Mouse (Mus musculus) lung, postnatal 36 days (tissue): Measurements from ENCODE around the gene Cfap45.
A peak's percentile ranks its signal among the peaks of the same experiment; 100 is the strongest.

Experiments used
- DNase-seq: peaks from one replicate; pipeline ENCODE4 v3.0.0; 2022; ENCODE audit warnings: mixed read lengths

The Cfap45 gene

DNA sequence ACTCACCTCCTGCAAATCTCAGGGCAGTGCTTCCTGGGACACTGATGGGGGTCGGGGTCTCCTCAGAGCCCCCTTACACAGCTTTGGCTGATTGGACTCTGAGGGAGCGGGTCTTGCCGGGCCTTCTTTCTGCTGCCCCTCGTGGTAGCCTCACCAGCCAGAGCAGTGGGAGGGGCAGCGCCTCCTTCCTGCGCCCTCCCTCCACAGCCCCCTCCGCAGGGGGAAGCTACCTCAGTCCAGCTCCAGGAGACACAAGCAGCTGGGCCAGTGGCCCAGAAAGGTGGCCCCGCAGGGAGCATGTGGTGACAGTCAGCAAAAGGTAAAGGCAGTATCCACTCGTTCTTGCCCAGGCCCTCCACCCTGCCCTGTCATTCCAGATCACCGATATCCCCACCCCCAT, 23.2 kb upstream of the Cfap45 start:
- no peak for DNase-seq

GRCm38 (mm10) chr1:172499765-172500441, 20.7 kb upstream of the Cfap45 start, which contains the start of gene Tagln2:
Tagln2 (plus strand) TSS chr1:172500047.
- peak; percentile 96 for DNase-seq

- peak; percentile 88 for DNase-seq
Measured at GRCm38 (mm10) chr1:172500451-172501370, 19.9 kb upstream of the Cfap45 start.

DNA sequence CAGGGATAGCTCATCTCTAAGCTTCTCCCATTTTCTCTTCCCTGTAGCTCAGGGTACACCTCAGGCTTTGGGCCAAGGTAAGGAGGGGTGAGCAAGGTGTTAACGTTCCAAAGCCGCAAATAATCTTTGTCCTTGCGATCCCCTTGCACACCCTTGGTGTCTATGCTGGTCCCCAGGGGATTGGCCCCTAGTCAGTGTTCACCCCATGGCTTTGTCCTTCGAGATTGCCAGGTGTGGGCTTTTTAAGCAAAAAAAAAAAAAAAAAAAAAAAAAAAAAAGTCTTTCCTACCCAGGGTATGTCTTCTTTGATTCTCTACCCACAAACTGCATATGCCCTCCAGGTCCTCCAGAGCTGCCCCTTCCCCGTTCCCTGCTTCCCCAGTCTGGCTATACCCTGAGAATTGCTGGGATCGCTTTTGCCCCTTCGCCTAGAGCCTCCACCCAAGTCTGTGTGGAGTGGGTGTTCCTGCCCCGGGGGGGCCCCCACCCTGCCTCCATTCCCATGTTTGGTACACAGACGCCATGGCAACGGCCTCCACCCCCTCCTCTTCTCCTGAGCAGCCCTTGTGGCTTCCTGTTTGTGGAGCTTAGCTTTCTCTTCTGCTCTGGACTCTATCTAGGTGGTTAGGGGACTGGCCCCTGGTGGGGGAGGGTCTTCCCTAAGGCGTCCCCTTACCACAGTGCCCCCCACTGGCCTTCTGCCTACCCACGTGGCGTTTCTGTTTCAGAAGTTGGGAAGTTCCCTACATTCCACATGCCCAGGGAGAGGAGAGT, 19.0 kb upstream of the Cfap45 start:
- peak; percentile 96 for DNase-seq

GRCm38 (mm10) chr1:172502145-172503110, 18.2 kb upstream of the Cfap45 start:
- DNase-seq, result peak; percentile 76

- peak; percentile 79 for DNase-seq
Measured at GRCm38 (mm10) chr1:172503111-172503997, 17.2 kb upstream of the Cfap45 start.

- DNase-seq, result no peak
Measured at GRCm38 (mm10) chr1:172504756-172505155, 15.8 kb upstream of the Cfap45 start.

DNA sequence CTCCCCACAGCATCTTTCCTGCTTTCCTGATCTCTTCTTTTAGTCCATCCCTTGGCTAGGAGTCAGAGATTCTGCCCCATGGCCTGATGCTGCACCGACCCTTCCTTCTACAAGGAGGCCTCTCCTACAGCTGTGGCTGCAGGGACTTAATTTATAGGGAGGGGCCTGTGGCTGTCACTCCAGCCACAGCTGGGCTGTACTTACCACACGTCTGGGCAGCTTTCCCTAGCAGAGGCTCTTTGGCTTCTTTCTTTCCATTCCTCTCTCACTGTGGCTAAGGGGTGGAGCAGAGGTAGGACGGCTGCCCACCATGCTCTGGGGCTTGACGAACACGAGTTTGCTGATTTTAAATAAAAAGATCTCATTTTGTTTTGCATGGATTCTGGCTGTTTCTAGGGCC, 13.6 kb upstream of the Cfap45 start:
- no peak for DNase-seq

GRCm38 (mm10) chr1:172507701-172508100, 12.9 kb upstream of the Cfap45 start:
- DNase-seq, result no peak

DNA sequence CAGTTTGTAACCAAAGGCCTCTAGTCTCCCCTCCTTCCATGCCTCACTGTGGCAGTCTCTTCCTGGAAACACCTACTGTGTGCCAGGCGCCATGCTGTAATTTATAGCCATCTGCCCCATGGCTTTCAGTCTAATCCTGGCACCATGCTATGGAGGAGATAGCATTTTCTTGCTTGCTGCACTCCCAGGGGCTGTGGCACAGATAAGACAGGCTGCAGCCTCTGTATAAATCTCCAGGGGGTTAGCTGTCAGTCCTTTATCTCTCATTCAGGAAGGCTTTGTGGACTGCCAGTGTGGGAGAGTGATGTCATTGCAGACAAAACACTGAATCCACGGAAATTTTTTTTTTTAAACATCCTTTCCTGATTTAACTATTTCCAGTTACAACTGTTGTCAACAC, 12.4 kb upstream of the Cfap45 start:
- no peak for DNase-seq

DNA sequence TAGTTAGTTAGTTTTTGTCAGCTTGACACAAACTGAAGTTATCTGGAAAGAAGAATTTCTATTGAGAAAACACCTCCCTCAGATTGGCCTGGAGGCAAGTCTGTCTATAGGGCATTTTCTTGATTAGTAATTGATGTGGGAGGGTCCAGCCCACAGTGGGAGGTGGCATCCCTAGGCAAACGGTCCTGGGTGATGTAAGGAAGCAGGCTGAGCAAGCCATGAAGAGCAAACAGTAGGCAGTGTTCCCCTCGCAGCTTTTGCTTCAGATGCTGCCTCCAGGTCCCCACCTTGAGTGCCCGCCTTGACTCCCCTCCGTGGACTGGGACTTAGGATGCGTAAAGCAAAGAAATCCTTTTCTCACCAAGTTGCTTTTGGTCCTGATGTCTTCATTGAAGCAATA, 11.4 kb upstream of the Cfap45 start:
- DNase-seq, result no peak

DNA sequence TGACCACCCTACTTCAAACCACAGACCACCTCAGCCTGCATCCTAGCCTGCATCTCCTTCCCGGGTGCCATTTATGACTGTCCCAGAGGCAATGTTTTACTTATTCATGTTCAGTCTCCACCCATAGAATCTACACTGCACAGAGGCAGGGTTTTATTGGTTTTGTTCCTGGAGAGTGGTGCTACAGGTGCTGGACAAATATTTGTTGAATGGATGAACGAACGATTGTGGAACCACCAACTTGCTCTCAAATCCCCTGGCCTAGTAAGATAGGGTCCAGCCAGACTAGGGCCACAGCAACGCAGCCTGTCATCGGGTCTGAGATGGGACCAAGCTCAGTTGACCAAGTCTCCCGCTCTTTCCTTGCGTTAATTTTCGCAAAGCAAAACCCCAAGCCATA, 10.6 kb upstream of the Cfap45 start:
- no peak for DNase-seq

DNA sequence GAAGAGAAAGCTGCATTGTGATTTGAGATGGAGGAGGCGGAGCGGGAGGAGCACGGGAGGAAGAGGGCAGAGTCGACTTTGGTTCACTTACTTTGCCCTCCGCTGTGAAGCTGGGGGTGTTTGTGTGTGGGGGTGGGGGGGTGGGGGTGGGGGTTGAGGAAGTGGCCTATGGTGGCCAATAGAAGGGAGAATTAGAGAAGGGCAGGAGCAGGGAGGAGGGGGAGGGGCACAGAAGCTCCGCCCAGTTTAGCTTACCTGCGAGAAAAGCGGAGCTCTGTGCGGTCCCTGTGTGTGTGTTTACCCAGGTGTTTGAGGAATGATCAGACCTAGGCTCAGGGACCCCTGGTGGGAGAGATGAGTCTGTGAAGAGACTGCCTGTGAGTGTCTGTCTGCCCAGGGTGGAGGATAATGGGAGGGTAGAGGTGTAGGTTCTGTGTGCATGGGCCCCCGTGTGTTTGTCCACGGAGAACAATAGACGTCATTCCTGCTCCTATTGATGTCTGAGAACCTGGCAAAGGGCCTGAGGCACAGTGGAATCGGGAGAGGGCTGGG, 10.1 kb upstream of the Cfap45 start:
- peak; percentile 79 for DNase-seq

DNA sequence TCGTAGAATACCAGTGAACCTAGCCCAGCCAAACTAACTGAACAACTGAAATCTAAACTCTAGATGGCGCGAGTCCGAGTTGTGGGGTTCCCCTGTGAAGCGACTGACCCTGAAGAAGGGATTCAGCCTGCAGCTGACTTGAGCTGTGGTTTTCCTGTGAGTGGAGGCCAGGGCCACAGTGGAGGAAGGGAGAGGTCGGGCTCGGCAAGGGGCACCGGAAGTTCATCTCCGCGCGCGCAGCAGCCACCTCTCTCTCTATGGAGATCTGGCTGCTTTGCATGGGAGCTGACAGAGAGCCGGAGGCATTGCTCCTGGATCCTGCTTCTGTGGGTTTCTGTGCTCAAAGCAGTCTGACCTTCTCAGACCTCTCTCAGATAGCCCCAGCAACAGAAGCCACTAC, 7.6 kb upstream of the Cfap45 start:
- DNase-seq, result peak; percentile 87

- peak; percentile 93 for DNase-seq
Measured at GRCm38 (mm10) chr1:172513525-172514212, 6.9 kb upstream of the Cfap45 start.

GRCm38 (mm10) chr1:172514213-172514529, 6.4 kb upstream of the Cfap45 start:
- DNase-seq, result no peak

DNA sequence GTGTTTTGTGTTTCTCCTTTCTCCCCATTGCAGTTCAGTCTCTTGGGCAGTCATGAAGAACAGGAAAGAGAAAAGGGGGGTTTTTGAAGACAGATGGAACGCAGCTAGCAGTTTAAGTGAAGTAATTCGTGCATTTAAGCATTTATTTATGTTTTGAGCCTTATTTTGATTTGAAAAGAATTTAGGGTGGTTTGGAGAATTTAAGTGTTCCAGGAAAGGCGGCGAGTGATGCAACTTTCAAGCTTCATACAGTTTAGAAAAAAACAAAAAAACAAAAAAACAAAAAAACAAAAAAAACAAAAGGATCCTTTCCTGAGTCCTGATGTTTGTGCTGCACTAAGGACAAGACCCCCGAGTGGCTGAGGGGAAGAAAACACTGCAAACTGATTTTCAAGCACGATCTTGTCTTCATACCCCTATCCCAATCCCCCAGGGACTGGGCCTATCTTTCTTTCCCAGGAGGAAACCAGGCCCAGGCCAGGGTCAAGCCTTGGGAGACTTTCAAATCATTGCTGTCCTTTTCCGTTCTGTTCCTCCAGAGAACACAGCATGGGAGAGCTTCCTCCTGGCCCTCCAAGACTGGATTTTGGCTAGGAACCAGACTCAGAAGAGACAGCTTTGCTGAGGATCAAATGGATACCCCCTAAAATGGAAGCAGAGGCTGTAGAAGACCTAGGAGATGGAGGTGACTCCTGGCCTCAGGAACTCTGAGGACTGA, 5.9 kb upstream of the Cfap45 start:
- no peak for DNase-seq

DNA sequence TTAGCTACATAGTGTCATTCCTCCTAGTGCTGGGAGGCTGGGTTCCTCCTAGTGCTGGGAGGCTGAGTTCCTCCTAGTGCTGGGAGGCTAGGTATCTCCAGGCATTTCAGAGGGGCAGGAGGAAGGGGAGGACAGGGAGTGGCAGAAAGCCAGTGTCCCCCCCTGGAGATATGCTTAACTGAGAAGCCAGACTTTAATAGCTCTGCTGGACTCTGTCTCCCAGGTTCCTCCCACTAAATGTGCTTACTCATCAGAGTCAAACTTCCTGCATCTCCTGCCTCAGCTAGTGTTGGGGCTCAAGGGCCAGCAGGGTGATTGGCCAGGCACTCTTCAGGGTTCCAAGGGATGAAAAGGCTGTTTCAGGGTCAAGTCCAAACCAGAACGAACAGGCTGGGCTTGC, 5.2 kb upstream of the Cfap45 start:
- no peak for DNase-seq

- no peak for DNase-seq
Measured at GRCm38 (mm10) chr1:172518013-172518412, 2.6 kb upstream of the Cfap45 start.

DNA sequence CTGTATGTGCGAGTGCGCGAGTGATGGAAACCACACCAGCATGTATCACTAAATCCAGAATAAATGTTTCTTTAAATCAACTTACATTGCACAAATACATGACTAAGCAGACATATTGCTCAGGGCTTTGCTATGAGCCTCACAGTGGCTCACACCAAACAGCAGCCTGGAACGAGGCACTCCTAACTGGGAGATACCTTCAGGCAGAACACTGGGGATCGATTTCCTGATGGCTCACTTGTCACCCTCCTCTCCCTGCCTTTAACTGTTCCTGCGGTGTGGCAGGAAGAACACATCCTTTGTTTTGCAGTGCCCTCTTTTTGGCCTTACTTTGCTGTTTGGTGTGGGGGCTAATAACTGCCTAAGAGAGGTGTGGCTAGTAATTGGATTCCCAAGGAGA, 957 bp upstream of the Cfap45 start:
- DNase-seq, result no peak
